Mouse (Mus musculus): Measurements from ENCODE around the gene Cbx4. TPM values are rescaled to one million over a fixed set of nuclear protein-coding genes. Genes with fewer than 3 reads are reported as not detected.
"Not testable (repeated sequence)": the region's sequence is repeated elsewhere in the genome, so short reads cannot be mapped to it uniquely, and the experiment has no call there.

Cbx4 gene
- total RNA-seq, 2 experiments from 2014 or later, result 6.5 to 7.2 TPM

DNA sequence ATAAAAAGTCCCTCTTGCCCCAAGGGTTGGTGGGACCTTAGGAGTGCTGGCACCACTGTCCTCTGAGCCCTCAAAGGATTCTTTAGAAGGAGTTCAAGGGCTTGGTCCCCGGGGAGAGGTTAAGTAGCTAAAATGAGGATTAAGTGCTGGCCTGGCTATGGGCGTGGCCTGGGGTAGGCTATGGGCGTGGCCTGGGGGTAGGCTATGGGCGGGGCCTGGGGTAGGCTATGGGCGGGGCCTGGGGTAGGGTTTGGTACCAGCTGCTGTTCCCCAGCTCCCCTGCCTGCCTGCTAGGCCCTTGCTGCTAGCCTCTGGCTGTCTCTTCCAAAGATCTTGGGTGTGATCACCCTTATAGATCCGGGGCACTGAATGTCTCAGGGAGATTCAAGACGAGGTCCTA, 25.3 kb upstream of the Cbx4 start:
- no peak for DNase-seq

DNA sequence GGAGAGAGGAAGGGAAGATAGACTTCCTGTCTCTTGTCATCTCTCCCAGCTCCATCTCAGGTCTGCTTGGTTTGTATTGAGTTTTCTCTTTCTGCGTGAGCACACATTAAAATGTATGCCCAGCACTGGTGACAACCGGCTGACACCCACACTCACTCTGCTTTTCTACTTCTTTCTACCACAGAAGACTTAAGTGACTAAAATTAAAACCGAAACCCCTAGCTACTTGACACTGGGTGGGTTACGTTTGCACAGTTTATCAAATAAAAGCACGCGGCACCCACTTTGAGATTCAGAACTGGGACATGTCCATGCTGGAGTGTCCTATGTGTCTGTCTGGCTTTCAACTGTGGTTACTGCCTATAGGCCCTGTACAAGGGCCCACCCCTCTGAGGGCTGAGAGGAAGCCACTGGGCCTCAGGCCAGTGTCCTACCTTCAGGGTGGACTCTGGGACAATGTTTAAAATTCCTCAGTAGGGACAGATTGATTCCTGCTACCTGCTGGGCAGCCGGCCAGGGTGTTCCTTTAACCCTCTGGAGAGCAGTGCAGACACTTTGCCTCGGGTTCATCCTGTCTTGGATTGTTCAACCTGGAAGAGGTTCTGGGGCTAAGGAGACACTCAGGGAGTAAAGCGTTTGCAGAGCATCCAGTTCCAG, 23.5 kb upstream of the Cbx4 start:
- DNase-seq, result no peak

GRCm38 (mm10) chr11:119108573-119109263, 22.7 kb upstream of the Cbx4 start:
- no peak for DNase-seq

DNA sequence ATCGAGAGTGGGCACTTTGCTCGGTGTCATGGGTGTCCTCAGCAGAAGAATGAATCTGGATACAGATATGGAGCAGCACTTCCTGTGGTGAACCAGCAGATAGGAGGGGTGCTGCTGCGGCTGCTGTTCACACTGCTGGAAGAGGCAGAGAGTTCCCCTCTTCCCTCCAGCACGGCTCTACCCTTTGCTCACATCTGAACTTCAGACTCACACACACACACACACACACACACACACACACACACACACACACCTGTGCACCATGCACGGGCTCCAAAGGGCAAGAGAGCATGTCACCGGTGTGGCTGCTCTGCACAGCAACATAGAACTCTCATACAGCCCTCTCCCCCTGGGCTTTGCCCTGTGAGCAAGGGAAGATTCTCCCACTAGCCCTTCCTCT, 20.3 kb upstream of the Cbx4 start:
- DNase-seq, result no peak

DNA sequence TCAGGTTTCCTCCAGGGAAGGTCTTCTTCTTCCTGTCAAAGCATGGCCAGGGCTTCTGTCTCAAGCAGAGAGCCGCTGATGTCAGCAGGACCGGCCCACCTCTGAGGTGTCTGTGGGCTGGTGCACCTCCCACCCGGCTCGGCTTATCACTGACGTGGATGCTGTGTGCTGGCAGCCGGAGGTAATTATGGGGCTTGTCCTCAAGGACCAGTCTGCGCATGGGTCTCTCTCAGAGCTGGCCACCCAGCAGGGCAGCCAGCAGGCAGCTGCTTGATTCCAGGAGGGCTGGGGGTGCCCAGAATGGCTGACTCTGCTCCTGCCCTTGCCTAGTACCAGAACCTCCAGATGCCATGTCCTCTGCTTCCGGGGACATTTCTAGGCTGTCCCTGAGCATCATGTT, 19.7 kb upstream of the Cbx4 start:
- DNase-seq, result peak in 1 of 2 experiments; percentile 13

DNA sequence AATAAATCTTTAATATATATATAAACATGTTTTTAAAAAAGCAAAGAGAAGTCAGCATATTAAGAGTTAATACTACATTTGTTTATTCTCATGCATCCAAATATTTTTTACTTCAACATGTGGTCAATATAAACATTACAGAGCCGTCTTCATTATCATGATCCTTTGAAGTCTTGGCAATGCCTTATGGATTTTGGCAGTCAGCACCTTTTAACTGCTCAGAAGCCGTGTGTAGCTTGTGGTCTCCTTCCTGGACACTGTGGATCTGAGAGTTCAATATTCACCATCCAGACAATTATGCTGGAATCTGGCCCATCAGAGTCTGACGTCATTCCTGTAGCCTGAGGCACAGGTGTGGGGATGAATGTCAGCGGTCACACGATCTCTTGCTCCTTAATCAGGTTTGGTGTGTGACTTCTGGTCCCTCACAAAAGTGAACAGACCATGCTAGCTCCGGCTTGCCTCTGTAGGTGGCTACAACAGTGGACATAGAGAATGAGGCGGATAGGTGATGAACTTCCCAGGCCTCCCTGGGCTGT, 19.1 kb upstream of the Cbx4 start:
- DNase-seq, result no peak

GRCm38 (mm10) chr11:119103991-119104390, 18.0 kb upstream of the Cbx4 start:
- DNase-seq, result no peak

- not testable (repeated sequence) for DNase-seq
These were observed 14.3 kb upstream of the Cbx4 start for GRCm38 (mm10) chr11:119100355-119100754.

GRCm38 (mm10) chr11:119098202-119098601, 12.2 kb upstream of the Cbx4 start:
- DNase-seq, result no peak

DNA sequence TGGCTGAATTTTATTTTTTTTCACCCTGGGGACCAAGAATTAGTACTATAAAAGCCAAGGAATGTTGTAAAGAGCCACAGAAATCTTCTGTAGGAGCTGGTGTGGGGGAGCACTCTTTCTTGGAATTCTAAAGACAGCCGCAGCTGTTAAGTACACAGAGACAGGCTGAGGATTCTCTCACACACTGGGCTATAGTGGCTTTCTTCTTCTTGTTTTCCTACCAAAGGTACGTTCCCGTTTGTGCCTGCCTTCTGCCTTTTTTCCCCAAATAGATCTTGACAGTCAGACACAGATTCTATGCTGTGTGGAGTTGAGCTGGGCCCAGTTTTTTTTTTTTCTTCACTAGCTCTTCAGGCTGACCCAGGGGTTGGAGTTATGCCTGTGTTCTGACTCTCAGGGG, 9.4 kb upstream of the Cbx4 start:
- DNase-seq, result no peak

GRCm38 (mm10) chr11:119093322-119093721, 7.3 kb upstream of the Cbx4 start:
- DNase-seq, result no peak

DNA sequence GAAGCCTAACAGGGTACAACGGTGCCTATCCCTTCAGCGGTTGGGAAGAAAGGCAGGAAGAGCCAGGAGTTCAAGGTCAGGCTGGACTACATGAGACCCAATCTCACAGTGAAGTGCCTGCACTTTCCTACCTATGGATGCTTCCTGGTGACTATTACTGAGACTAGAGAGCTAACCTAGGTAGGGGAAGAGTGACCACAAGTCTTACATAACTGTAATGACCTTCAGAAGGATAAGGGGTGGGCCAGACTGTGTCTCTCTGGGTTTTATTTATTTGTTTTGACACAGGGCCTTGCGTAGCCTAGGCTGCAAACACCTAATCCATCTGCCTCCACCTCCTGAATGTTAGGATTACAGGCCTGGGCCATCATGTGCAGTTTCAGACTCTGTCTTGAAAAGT, 6.3 kb upstream of the Cbx4 start:
- no peak for DNase-seq

GRCm38 (mm10) chr11:119091598-119091991, 5.6 kb upstream of the Cbx4 start:
- peak; percentile 44 to 50 for DNase-seq

- DNase-seq, result peak; percentile 82 to 85
These were observed 5.1 kb upstream of the Cbx4 start for GRCm38 (mm10) chr11:119090961-119091597.

GRCm38 (mm10) chr11:119090076-119090960, 4.3 kb upstream of the Cbx4 start:
- DNase-seq, result peak in 1 of 2 experiments; percentile 53

GRCm38 (mm10) chr11:119089235-119090075, 3.4 kb upstream of the Cbx4 start:
- DNase-seq, result peak in 1 of 2 experiments; percentile 64

DNA sequence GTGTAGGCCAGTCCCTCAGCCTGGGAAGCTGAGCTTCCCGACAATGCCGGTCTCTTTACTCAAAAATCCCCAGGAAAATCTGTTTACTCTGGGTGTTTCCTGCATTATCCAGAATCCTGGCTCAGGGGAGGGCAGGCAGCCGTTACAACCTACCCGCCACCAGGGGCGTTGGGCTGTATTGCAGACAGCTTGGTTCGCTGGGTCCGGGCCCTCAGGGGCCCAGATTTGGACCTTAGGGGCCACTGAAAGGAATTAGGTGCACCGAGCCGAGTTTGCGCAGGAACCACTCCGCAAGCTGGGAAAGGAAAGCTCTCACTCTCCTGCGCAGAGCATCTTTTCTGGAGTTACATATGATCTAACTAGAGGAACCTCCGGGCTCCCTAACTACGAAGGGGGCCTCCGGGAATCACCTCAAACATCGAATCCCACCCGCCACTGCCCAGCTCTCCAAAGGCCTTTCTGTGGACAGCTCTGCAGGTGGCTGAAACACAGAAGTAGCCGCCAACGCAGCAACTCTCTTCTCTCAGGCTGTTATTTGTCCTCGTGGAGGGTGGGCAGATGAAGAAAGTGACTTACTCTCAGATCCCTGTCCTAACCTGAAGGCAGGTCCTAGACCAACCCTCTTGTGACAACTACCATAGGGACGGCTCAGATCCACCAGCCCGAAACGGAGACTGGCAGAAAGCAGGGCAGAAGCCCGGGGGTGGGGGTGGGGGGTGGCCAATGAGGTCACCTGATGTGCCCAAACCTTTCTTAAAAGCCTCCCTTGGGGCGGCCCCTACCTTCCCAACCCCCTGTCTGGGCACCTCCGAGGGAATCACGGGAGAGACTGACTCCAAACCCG, 2.6 kb upstream of the Cbx4 start:
- DNase-seq, result peak; percentile 38 to 52

- peak; percentile 81 to 84 for DNase-seq
These were observed 1.5 kb upstream of the Cbx4 start for GRCm38 (mm10) chr11:119087301-119088082.
